Mouse (Mus musculus): ENCODE data around the gene Xkr7.
A peak's percentile ranks its signal among the peaks of the same experiment; 100 is the strongest.

Gene Xkr7

GRCm38 (mm10) chr2:153032973-153033372, 1.3 kb downstream of the Xkr7 start:
- DNase-seq (ENCODE audit: low spot score in 2 of 2): no peak

GRCm38 (mm10) chr2:153033545-153034230, 2.0 kb downstream of the Xkr7 start:
- DNase-seq (ENCODE audit: low spot score in 2 of 2): no peak

- DNase-seq (ENCODE audit: low spot score in 2 of 2): no peak
Measured at GRCm38 (mm10) chr2:153036690-153037089, 5.0 kb downstream of the Xkr7 start.

- DNase-seq (ENCODE audit: low spot score in 2 of 2): no peak
Measured at GRCm38 (mm10) chr2:153043886-153044285, 12.2 kb downstream of the Xkr7 start.

- no peak for DNase-seq (ENCODE audit: low spot score in 2 of 2)
Measured at GRCm38 (mm10) chr2:153045884-153046299, 14.2 kb downstream of the Xkr7 start.

GRCm38 (mm10) chr2:153047828-153048465, 16.3 kb downstream of the Xkr7 start:
- DNase-seq (ENCODE audit: low spot score in 2 of 2): peak; percentile 45 to 78

GRCm38 (mm10) chr2:153049288-153049996, 17.8 kb downstream of the Xkr7 start:
- no peak for DNase-seq (ENCODE audit: low spot score in 2 of 2)

- DNase-seq (ENCODE audit: low spot score in 2 of 2): no peak
Measured at GRCm38 (mm10) chr2:153049997-153050358, 18.3 kb downstream of the Xkr7 start.

- DNase-seq (ENCODE audit: low spot score in 2 of 2): no peak
Measured at GRCm38 (mm10) chr2:153051095-153051494, 19.4 kb downstream of the Xkr7 start.

- DNase-seq (ENCODE audit: low spot score in 2 of 2): no peak
Measured at GRCm38 (mm10) chr2:153051537-153051936, 19.9 kb downstream of the Xkr7 start.

GRCm38 (mm10) chr2:153052700-153053351, 21.2 kb downstream of the Xkr7 start:
- peak in 1 of 2 experiments; percentile 69 for DNase-seq (ENCODE audit: low spot score in 2 of 2)

- DNase-seq (ENCODE audit: low spot score in 2 of 2): no peak
Measured at GRCm38 (mm10) chr2:153053896-153054295, 22.2 kb downstream of the Xkr7 start.

GRCm38 (mm10) chr2:153055270-153055920, 23.7 kb downstream of the Xkr7 start:
- DNase-seq (ENCODE audit: low spot score in 2 of 2): no peak

GRCm38 (mm10) chr2:153058365-153058764, 26.7 kb downstream of the Xkr7 start:
- no peak for DNase-seq (ENCODE audit: low spot score in 2 of 2)

- no peak for DNase-seq (ENCODE audit: low spot score in 2 of 2)
Measured at GRCm38 (mm10) chr2:153060216-153060615, 28.6 kb downstream of the Xkr7 start.

GRCm38 (mm10) chr2:153063394-153063793, 31.7 kb downstream of the Xkr7 start:
- DNase-seq (ENCODE audit: low spot score in 2 of 2): no peak

- no peak for DNase-seq (ENCODE audit: low spot score in 2 of 2)
Measured at GRCm38 (mm10) chr2:153064190-153064970, 32.7 kb downstream of the Xkr7 start.

- DNase-seq (ENCODE audit: low spot score in 2 of 2): no peak
Measured at GRCm38 (mm10) chr2:153065747-153066508, 34.3 kb downstream of the Xkr7 start, which contains the start of gene Ccm2l. Ccm2l (plus strand) TSS chr2:153065955.

GRCm38 (mm10) chr2:153066991-153067390, 35.3 kb downstream of the Xkr7 start:
- no peak for DNase-seq (ENCODE audit: low spot score in 2 of 2)
